Comparison of ENCODE assay signal across 14 mouse cellular contexts in the genomic region with DNA sequence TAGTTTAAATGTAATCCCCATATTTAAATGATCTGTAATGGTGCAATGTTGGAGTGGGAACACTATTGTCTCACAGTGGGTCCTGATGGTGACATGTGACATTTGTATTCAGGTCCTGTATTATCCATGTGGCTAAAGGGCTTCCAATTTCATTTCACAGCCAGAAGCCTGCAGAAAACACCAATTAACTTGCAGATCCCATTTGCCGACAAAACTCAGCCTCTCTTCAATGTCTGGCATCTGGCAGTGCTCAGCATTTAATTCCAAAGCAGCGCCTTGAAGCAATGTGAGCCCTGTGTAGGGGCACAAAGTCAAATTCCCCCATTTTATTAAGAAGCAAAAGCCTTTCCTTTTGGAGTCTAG.
A peak's percentile ranks its signal among the peaks of the same experiment; 100 is the strongest.
DNase-seq lines count a peak whose midpoint lies in the region; ATAC-seq and TF ChIP-seq lines count a peak whose summit lies in the region.
"Had no signal": no experiment of that assay in that cellular context is flagged by ENCODE, and none has a peak within 500 bp of the region (broad histone marks: within the 10 kb centered on the region; RNA-seq: fewer than 3 reads in every experiment).

No protein-coding gene starts in this region.

- peak; percentile 61 for DNase-seq in heart, adult 11 months
- DNase-seq in heart, postnatal 10 days: no peak
- DNase-seq in embryonic facial prominence, embryonic 14.5 days (ENCODE audit: low spot score): peak; percentile 40
- DNase-seq in forebrain, postnatal 0 days: peak; percentile 73
- DNase-seq in thymus, postnatal 36 days: no peak
- DNase-seq in heart, adult 9 months (ENCODE audit: low spot score in 2 of 2): no peak
- DNase-seq in gastrocnemius, adult 8-10 months (ENCODE audit: low spot score in 2 of 2): no peak
- DNase-seq: adrenal gland, adult 8-10 months; lung, embryonic 14.5 days had no signal

- no peak overlapping the region for H3K4me2 ChIP-seq in embryonic facial prominence, embryonic 14.5 days (ENCODE audit: low read depth, low read length)
- H3K4me2 ChIP-seq in forebrain, postnatal 0 days (ENCODE audit: low read depth): no peak overlapping the region
- H3K4me2 ChIP-seq in midbrain, embryonic 13.5 days (replicated peaks): no peak overlapping the region
- H3K4me2 ChIP-seq: embryonic facial prominence, embryonic 12.5 days; heart, embryonic 13.5 days; lung, embryonic 14.5 days had no signal

- no peak overlapping the region for H3K4me3 ChIP-seq in embryonic facial prominence, embryonic 14.5 days (ENCODE audit: low read depth, low read length)
- H3K4me3 ChIP-seq in forebrain, postnatal 0 days (ENCODE audit: low read depth, low read length): no peak overlapping the region
- H3K4me3 ChIP-seq in midbrain, embryonic 13.5 days (replicated peaks): no peak overlapping the region
- H3K4me3 ChIP-seq: embryonic facial prominence, embryonic 12.5 days; heart, embryonic 13.5 days had no signal

- no peak for TF ChIP-seq CTCF in forebrain, postnatal 0 days (IDR thresholded peaks at IDR 0.05; ENCODE audit: low read depth)

- H3K9ac ChIP-seq in embryonic facial prominence, embryonic 14.5 days (ENCODE audit: low read depth, low read length): no peak overlapping the region
- H3K9ac ChIP-seq in forebrain, postnatal 0 days: no peak overlapping the region
- no peak overlapping the region for H3K9ac ChIP-seq in midbrain, embryonic 13.5 days (replicated peaks)
- H3K9ac ChIP-seq: embryonic facial prominence, embryonic 12.5 days; heart, embryonic 13.5 days; lung, embryonic 14.5 days had no signal

- no peaks in the 10 kb centered on the region for H3K4me1 ChIP-seq in embryonic facial prominence, embryonic 14.5 days (ENCODE audit: control insufficient read depth, insufficient read depth, low read length)
- H3K4me1 ChIP-seq in forebrain, postnatal 0 days (ENCODE audit: insufficient read depth): 0 out of 2 replicates have a peak, but pooled peaks cover 10% of the 10 kb centered on the region
- H3K4me1 ChIP-seq in midbrain, embryonic 13.5 days (replicated peaks): peaks cover 26% of the 10 kb centered on the region
- H3K4me1 ChIP-seq: heart, embryonic 13.5 days had no signal

- H3K9me3 ChIP-seq in embryonic facial prominence, embryonic 14.5 days (ENCODE audit: control insufficient read depth, low read length): no peaks in the 10 kb centered on the region
- H3K9me3 ChIP-seq in forebrain, postnatal 0 days (ENCODE audit: low read length): no peaks in the 10 kb centered on the region
- no peaks in the 10 kb centered on the region for H3K9me3 ChIP-seq in midbrain, embryonic 13.5 days
- H3K9me3 ChIP-seq: embryonic facial prominence, embryonic 12.5 days; heart, embryonic 13.5 days had no signal

- no peaks in the 10 kb centered on the region for H3K27me3 ChIP-seq in embryonic facial prominence, embryonic 14.5 days (replicated peaks; ENCODE audit: control insufficient read depth, insufficient read depth, low read length)
- H3K27me3 ChIP-seq in forebrain, postnatal 0 days (ENCODE audit: insufficient read depth, low read length): no peaks in the 10 kb centered on the region
- H3K27me3 ChIP-seq in midbrain, embryonic 13.5 days: no peaks in the 10 kb centered on the region
- H3K27me3 ChIP-seq: CH12.LX; embryonic facial prominence, embryonic 12.5 days; heart, embryonic 13.5 days had no signal

- H3K36me3 ChIP-seq in embryonic facial prominence, embryonic 14.5 days (ENCODE audit: control insufficient read depth, insufficient read depth, low read length): peaks cover 26% of the 10 kb centered on the region; the same call in 1 of the 2 replicates
- peaks cover 11% of the 10 kb centered on the region for H3K36me3 ChIP-seq in forebrain, postnatal 0 days (ENCODE audit: insufficient read depth)
- H3K36me3 ChIP-seq in midbrain, embryonic 13.5 days: peaks cover 11% of the 10 kb centered on the region

- 30% methylated on average over 2 of the region's 2 CpGs for WGBS in embryonic facial prominence, embryonic 14.5 days
- WGBS in forebrain, postnatal 0 days: 6% methylated on average over 2 of the region's 2 CpGs
- 7% methylated on average over 2 of the region's 2 CpGs for WGBS in midbrain, embryonic 13.5 days

- ATAC-seq in embryonic facial prominence, embryonic 14.5 days (ENCODE audit: low read depth): peak; percentile 33; the same call in 1 of the 2 replicates
- peak; percentile 88 for ATAC-seq in forebrain, postnatal 0 days
- ATAC-seq in midbrain, embryonic 13.5 days: peak; percentile 88
- ATAC-seq: intestine, postnatal 0 days had no signal

- intact Hi-C loops in heart, postnatal 10 days (cut with DNase I): no loop called here

- H3K27ac ChIP-seq in embryonic facial prominence, embryonic 14.5 days (replicated peaks; ENCODE audit: low read depth, low read length): no peak overlapping the region
- H3K27ac ChIP-seq in forebrain, postnatal 0 days (ENCODE audit: low read depth, low read length): 0 out of 2 replicates have a peak overlapping the region, but pooled peaks have one; percentile 30
- peak overlapping the region; percentile 37 for H3K27ac ChIP-seq in midbrain, embryonic 13.5 days
- H3K27ac ChIP-seq: embryonic facial prominence, embryonic 12.5 days; heart, embryonic 13.5 days had no signal

Comparison
In these comparisons a context has a peak if more than half of its experiments do, and no peak if none do; other contexts are left out.
1. DNase-seq: peak in heart, adult 11 months (single experiment), embryonic facial prominence, embryonic 14.5 days (single experiment) and forebrain, postnatal 0 days (single experiment); none in heart, postnatal 10 days (0 of 2), thymus, postnatal 36 days (0 of 2), heart, adult 9 months (0 of 2) and gastrocnemius, adult 8-10 months (0 of 2).
2. ATAC-seq: peak in every context shown above with its lines; median percentile 88 in forebrain, postnatal 0 days; 88 in midbrain, embryonic 13.5 days; 33 in embryonic facial prominence, embryonic 14.5 days.